Mouse (Mus musculus) skeletal muscle tissue, adult 2 months (tissue): ENCODE data around the gene Atp1a1.

Source experiments
- DNase-seq: peaks from one replicate; pipeline ENCODE4 v3.0.0-alpha.2; 2012; ENCODE audit warnings: low read depth, low spot score

Atp1a1 gene

DNA sequence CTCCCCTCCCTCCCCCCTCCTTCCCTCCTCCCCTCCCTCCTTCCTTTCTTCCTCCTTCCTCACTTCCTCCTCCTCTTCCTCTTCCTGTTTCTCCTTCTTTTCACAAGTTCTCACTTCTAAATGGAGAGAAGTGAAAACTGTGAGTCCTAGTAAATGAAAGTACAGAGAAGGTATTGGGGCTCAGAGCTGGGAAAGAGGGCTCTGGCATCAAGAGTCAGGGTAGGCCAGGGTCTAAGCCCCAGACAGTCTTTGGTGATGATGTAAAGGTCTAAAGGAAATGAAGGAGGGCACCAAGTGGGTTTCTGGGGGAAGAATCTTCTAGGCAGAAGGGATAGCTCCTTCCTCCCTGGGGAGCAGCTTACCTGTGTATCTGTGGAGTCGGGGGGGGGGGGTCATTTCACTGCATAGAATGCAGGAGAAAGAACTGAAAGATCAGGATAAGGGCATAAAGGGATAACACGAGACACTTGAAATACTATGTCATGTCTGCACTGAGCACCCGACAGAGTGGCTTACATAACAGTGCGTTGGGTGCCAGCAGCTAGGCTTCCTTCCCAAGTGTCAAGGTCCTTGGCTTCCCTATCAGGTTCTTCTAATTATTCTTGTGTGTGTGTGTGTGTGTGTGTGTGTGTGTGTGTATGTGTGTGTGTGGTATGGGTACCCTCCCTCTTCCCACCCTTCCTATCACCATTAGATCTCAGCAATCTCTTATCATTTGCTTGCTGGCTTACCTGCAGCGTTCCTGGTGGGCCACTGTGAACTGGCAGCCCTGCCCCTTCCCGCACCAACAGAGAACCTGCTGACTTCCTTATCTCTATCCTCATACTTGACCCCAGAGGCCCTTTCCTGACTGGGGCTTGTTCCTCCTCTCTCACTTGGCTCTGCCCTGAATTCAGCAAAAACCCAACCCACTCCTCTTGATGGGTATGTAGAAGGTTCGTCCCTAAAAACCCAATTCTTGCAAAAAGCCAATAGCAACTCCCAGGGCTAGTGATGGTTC is 51.6 kb downstream of the Atp1a1 start:
- peak; percentile 44 for DNase-seq

DNA sequence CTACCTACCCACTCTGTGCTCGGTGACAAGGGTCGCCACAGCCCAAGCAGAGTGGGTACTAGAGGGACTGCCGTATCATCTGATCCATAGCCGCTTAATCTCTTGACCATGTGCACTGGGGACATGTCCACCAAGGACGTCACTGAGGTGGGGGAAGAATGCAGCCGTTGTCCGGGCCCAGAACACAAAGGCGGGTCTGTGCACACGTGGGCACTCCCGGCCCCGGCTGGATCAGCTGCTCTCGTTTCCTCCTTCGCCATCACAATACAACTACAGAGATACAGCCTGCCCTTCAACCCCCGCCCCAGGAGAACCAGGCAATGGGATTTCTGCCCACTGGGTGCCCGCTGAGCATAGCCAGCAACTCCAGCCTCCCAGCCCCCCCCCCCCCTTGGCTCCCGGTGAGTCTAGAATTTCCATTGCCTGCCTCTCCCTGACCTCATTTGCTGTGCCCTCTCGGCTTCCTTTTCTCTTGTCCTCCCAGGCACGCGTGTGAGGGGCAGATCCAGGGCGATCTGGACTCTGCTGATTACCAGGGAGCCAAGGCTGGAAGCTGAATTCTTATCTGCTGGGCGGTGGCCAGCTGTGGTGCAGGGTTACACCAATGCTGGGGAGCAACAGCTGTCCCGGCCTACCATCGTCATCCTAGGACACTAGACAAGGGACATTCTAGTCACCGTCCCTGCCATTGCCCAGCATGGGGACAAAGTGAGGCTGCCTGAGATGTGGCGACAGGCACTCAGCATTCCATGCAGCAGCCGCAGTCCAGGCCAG is 52.8 kb downstream of the Atp1a1 start:
- peak; percentile 64 for DNase-seq

DNA sequence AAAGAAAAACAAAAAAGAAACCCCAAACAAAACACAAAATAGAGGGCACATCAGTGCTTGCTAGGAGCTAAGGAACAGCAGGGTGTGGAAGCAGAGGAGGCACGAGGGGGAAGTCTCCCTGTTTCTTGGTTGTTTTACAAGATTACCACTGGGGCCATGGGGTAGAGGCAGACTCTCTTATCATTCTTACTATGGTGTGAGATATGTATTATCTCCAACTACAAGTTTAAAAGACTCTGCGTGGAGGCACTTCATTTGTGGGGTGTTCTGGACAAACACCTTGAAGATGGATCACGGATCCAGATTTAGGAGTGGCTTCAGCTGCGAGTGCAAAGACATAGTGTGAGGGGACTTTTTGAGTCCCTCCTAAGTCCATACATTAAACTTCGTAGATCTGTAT is 54.7 kb downstream of the Atp1a1 start:
- no peak for DNase-seq

DNA sequence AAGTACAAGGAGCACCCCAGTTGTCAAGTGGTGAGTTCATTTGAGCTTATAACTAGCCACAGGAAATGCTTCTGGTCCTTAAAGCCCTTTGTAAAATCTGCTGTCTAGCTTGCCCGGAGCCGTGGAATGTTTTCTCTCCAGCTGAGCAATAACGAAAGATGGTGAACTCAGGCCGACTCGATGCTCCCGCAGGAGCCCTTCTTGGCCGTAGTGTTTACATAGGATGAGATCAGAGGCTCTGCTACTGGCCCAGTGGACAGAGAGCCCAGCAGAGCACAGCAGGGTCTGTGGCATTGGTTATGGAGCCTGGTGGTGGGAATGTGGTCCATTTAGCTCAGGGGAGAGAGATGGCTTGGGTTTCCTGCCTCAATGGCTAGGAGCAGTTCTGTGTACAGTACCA is 60.4 kb downstream of the Atp1a1 start:
- no peak for DNase-seq

- no peak for DNase-seq
These were observed 62.9 kb downstream of the Atp1a1 start for GRCm38 (mm10) chr3:101541571-101541970.

DNA sequence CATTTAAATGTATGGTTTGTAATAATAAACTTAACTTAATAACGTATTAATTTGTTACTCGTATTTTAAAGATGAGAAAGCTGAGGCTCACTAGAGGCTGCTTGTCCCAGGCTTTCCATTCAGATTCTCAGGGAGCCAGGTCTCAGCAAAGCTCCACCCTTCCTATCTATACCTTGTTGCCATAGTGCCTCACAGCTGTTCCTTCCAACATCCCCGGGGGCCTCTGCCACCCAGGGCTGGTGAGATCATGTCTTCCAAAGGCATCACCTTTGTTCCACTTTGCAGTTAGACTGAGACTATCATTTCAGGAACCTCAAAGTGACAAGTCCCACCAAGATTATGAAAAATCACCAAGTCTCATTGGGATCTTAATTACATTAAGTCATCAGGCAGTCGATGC is 63.9 kb downstream of the Atp1a1 start:
- DNase-seq: no peak

GRCm38 (mm10) chr3:101536322-101536721 is 68.2 kb downstream of the Atp1a1 start:
- peak; percentile 71 for DNase-seq

- DNase-seq: no peak
These were observed 70.2 kb downstream of the Atp1a1 start for GRCm38 (mm10) chr3:101534311-101534710.

GRCm38 (mm10) chr3:101533373-101533772 is 71.1 kb downstream of the Atp1a1 start:
- no peak for DNase-seq

- no peak for DNase-seq
These were observed 73.6 kb downstream of the Atp1a1 start for GRCm38 (mm10) chr3:101530928-101531327.

DNA sequence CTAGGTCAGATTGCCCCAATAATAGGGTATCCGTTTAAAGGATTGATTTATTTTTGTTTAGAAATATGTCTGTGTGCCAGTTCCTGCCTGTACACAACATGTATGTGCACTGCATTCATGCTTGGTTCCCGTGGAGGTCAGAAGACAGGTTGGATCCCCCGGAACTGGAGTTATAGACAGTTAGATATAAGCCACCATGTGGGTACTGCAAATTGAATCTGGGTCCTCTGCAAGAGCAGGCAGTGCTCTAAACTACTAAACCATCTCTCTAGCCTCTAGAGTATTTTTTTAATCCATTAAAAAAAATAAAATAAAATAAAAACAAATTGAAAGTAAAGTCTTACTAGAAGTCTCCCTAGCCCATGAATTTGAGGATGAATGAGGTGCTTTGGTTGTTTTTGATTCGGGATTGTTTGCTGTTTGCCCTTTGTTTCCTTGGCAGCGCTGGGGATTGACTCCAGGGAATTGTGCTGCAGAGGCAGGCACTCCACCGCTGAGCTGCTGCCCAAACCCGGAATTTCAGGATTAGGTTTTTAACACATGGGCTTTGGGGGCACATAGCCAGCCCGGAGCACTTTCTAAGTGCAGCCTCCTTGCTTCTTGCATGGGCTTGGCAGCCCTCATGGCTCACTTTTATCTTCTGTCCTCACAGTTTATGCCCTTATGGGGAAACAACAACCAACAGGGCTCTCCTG is 75.4 kb downstream of the Atp1a1 start:
- no peak for DNase-seq

- no peak for DNase-seq
These were observed 76.2 kb downstream of the Atp1a1 start for GRCm38 (mm10) chr3:101528157-101528899.

DNA sequence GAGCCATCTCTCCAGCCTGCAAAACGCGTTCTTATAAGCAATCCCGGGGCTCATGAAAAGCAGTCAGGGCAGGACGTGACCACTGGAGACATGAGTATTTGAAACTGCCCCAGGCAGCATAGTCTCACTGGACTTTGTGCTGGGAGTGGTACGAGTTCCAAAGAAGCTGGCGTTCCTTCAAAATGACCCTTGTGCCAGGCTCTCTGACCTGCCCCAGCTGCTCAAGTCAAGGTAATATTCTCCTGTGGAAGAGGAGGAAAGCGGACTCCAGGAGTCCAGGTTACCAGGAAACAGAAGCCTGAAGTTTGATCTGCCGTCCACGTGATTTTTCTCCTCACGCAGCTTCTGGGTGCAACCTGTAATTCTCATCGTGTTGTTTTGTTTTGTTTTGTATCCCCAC is 77.9 kb downstream of the Atp1a1 start:
- no peak for DNase-seq
